Mouse (Mus musculus): ENCODE data around the gene Iqschfp. TPM values are rescaled to one million over a fixed set of nuclear protein-coding genes. Genes with fewer than 3 reads are reported as not detected.

The Iqschfp gene
- total and polyA plus RNA-seq, 2 experiments from 2014 or later, result not detected

GRCm38 (mm10) chr3:68283595-68283991, 391.6 kb downstream of the Iqschfp start:
- H3K36me3 ChIP-seq (replicated peaks; ENCODE audit: control insufficient read depth, insufficient read depth, low read length), result no peaks in the 10 kb centered on the region
- DNase-seq (ENCODE audit: low spot score) (no peak), ATAC-seq (ENCODE audit: insufficient read depth, low read depth) (no peak)
- H3K4me3 ChIP-seq (ENCODE audit: low read depth, low read length), result no peak overlapping the region
- no peak overlapping the region for H3K27ac ChIP-seq (ENCODE audit: low read depth)
- no peaks in the 10 kb centered on the region for H3K9me3 ChIP-seq (replicated peaks; ENCODE audit: control insufficient read depth, low read length)
- no peak overlapping the region for H3K4me2 ChIP-seq (ENCODE audit: low read depth, low read length)
- TF ChIP-seq EP300 (IDR thresholded peaks at IDR 0.05; ENCODE audit: low read depth) (no peak), CTCF (IDR thresholded peaks at IDR 0.05; ENCODE audit: low read depth) (no peak)
- H3K27me3 ChIP-seq (ENCODE audit: control insufficient read depth, insufficient read depth, low read length), result no peaks in the 10 kb centered on the region
- no peaks in the 10 kb centered on the region for H3K4me1 ChIP-seq (ENCODE audit: control insufficient read depth, insufficient read depth)
- H3K9ac ChIP-seq (replicated peaks; ENCODE audit: low read depth, low read length), result no peak overlapping the region
- 72% methylated on average over 10 of the region's 10 CpGs for WGBS

DNA sequence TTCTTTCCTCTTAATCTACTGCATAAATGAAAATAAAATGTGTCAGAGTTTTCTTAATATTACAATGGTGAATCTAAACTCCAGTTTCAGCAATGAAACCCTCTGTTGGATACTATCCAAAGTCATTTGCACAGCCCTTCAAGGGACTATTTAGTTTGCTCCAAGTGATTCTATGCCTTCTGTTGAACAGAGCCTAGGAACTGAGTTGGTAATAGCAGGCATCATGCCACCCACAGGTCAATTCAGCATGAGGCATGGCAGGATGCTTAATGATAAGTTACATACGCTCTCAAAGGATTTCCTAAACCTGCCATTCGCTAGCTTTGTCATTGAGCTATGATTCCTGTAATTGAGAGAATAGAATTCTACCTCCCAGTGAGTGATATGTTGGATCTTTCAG, 392.5 kb downstream of the Iqschfp start:
- Histone ChIP-seq H3K27me3 (ENCODE audit: control insufficient read depth, insufficient read depth, low read length) (no peaks in the 10 kb centered on the region), H3K4me2 (ENCODE audit: low read depth, low read length) (no peak overlapping the region), H3K4me1 (ENCODE audit: control insufficient read depth, insufficient read depth) (no peaks in the 10 kb centered on the region), H3K4me3 (ENCODE audit: low read depth, low read length) (no peak overlapping the region), H3K27ac (ENCODE audit: low read depth) (no peak overlapping the region), H3K36me3 (replicated peaks; ENCODE audit: control insufficient read depth, insufficient read depth, low read length) (no peaks in the 10 kb centered on the region), H3K9me3 (replicated peaks; ENCODE audit: control insufficient read depth, low read length) (no peaks in the 10 kb centered on the region), H3K9ac (replicated peaks; ENCODE audit: low read depth, low read length) (no peak overlapping the region)
- 71% methylated on average over 2 of the region's 2 CpGs for WGBS
- no peak for TF ChIP-seq EP300 (IDR thresholded peaks at IDR 0.05; ENCODE audit: low read depth)
- no peak for TF ChIP-seq CTCF (IDR thresholded peaks at IDR 0.05; ENCODE audit: low read depth)
- DNase-seq (ENCODE audit: low spot score) (no peak), ATAC-seq (ENCODE audit: insufficient read depth, low read depth) (no peak)

- no peak overlapping the region for H3K27ac ChIP-seq (ENCODE audit: low read depth)
- DNase-seq (ENCODE audit: low spot score) (no peak), ATAC-seq (ENCODE audit: insufficient read depth, low read depth) (no peak)
- H3K4me1 ChIP-seq (ENCODE audit: control insufficient read depth, insufficient read depth), result no peaks in the 10 kb centered on the region
- no peaks in the 10 kb centered on the region for H3K27me3 ChIP-seq (ENCODE audit: control insufficient read depth, insufficient read depth, low read length)
- no peak overlapping the region for H3K4me3 ChIP-seq (ENCODE audit: low read depth, low read length)
- H3K36me3 ChIP-seq (replicated peaks; ENCODE audit: control insufficient read depth, insufficient read depth, low read length), result no peaks in the 10 kb centered on the region
- 87% methylated on average over 7 of the region's 7 CpGs for WGBS
- no peak overlapping the region for H3K4me2 ChIP-seq (ENCODE audit: low read depth, low read length)
- H3K9ac ChIP-seq (replicated peaks; ENCODE audit: low read depth, low read length), result no peak overlapping the region
- H3K9me3 ChIP-seq (replicated peaks; ENCODE audit: control insufficient read depth, low read length), result no peaks in the 10 kb centered on the region
- TF ChIP-seq CTCF (IDR thresholded peaks at IDR 0.05; ENCODE audit: low read depth) (no peak), EP300 (IDR thresholded peaks at IDR 0.05; ENCODE audit: low read depth) (no peak)
These were observed 404.7 kb downstream of the Iqschfp start for GRCm38 (mm10) chr3:68296752-68297151.

DNA sequence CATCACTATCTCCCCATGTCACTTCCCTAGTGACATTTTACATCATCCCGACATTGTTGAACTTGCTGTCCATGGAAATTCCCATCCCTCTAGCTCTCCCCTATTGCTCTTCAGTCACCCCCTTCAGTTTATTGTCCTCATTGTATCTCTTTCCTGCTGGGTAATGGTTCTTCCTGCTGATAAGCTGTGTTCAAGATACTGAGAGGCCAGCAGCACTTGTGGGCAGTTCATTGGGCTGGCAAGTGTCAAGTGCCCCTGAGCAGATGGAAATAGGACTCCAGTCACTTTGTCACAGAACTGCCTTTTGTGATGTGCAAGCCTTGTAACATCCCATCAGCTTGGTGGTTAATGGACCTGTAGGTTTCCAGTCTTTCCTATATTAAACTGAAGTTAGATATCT, 413.6 kb downstream of the Iqschfp start:
- no peak overlapping the region for H3K4me3 ChIP-seq (ENCODE audit: low read depth, low read length)
- no peaks in the 10 kb centered on the region for H3K36me3 ChIP-seq (replicated peaks; ENCODE audit: control insufficient read depth, insufficient read depth, low read length)
- H3K9ac ChIP-seq (replicated peaks; ENCODE audit: low read depth, low read length), result no peak overlapping the region
- no peaks in the 10 kb centered on the region for H3K4me1 ChIP-seq (ENCODE audit: control insufficient read depth, insufficient read depth)
- H3K9me3 ChIP-seq (replicated peaks; ENCODE audit: control insufficient read depth, low read length), result no peaks in the 10 kb centered on the region
- 0% methylated on average over 1 of the region's 1 CpGs for WGBS
- ATAC-seq (ENCODE audit: insufficient read depth, low read depth), result no peak
- DNase-seq (ENCODE audit: low spot score), result no peak
- TF ChIP-seq EP300 (IDR thresholded peaks at IDR 0.05; ENCODE audit: low read depth) (no peak), CTCF (IDR thresholded peaks at IDR 0.05; ENCODE audit: low read depth) (no peak)
- H3K27me3 ChIP-seq (ENCODE audit: control insufficient read depth, insufficient read depth, low read length), result no peaks in the 10 kb centered on the region
- no peak overlapping the region for H3K4me2 ChIP-seq (ENCODE audit: low read depth, low read length)
- H3K27ac ChIP-seq (ENCODE audit: low read depth), result no peak overlapping the region

GRCm38 (mm10) chr3:68306726-68307125, 414.7 kb downstream of the Iqschfp start:
- Histone ChIP-seq H3K27me3 (ENCODE audit: control insufficient read depth, insufficient read depth, low read length) (no peaks in the 10 kb centered on the region), H3K9me3 (replicated peaks; ENCODE audit: control insufficient read depth, low read length) (no peaks in the 10 kb centered on the region), H3K4me1 (ENCODE audit: control insufficient read depth, insufficient read depth) (no peaks in the 10 kb centered on the region), H3K9ac (replicated peaks; ENCODE audit: low read depth, low read length) (no peak overlapping the region), H3K27ac (ENCODE audit: low read depth) (no peak overlapping the region), H3K4me2 (ENCODE audit: low read depth, low read length) (no peak overlapping the region), H3K4me3 (ENCODE audit: low read depth, low read length) (no peak overlapping the region), H3K36me3 (replicated peaks; ENCODE audit: control insufficient read depth, insufficient read depth, low read length) (no peaks in the 10 kb centered on the region)
- ATAC-seq (ENCODE audit: insufficient read depth, low read depth) (no peak), DNase-seq (ENCODE audit: low spot score) (no peak)
- 64% methylated on average over 4 of the region's 4 CpGs for WGBS
- TF ChIP-seq CTCF (IDR thresholded peaks at IDR 0.05; ENCODE audit: low read depth) (no peak), EP300 (IDR thresholded peaks at IDR 0.05; ENCODE audit: low read depth) (no peak)

GRCm38 (mm10) chr3:68325575-68325974, 433.5 kb downstream of the Iqschfp start:
- Histone ChIP-seq H3K9me3 (replicated peaks; ENCODE audit: control insufficient read depth, low read length) (no peaks in the 10 kb centered on the region), H3K4me1 (ENCODE audit: control insufficient read depth, insufficient read depth) (no peaks in the 10 kb centered on the region; the same call in 1 of the 2 replicates), H3K4me3 (ENCODE audit: low read depth, low read length) (no peak overlapping the region), H3K4me2 (ENCODE audit: low read depth, low read length) (no peak overlapping the region), H3K36me3 (replicated peaks; ENCODE audit: control insufficient read depth, insufficient read depth, low read length) (no peaks in the 10 kb centered on the region), H3K27ac (ENCODE audit: low read depth) (no peak overlapping the region), H3K27me3 (ENCODE audit: control insufficient read depth, insufficient read depth, low read length) (no peaks in the 10 kb centered on the region), H3K9ac (replicated peaks; ENCODE audit: low read depth, low read length) (no peak overlapping the region)
- ATAC-seq (ENCODE audit: insufficient read depth, low read depth) (no peak), DNase-seq (ENCODE audit: low spot score) (no peak)
- TF ChIP-seq EP300 (IDR thresholded peaks at IDR 0.05; ENCODE audit: low read depth) (no peak), CTCF (IDR thresholded peaks at IDR 0.05; ENCODE audit: low read depth) (no peak)
- 70% methylated on average over 6 of the region's 6 CpGs for WGBS
